Mouse (Mus musculus): ENCODE measurements at regions not wholly inside any gene's neighbourhood (a gene's known extent, or its start where the extent isn't known, plus 50 kb on each side); places are given as distances from the start of the nearest gene placed in this dataset.

- no peak for TF ChIP-seq CTCF (conservative IDR thresholded peaks at IDR 0.05; ENCODE audit: low read length)
- TF ChIP-seq NANOG (IDR thresholded peaks at IDR 0.05; ENCODE audit: borderline replicate concordance, low read length): no peak
- TF ChIP-seq POU5F1 (IDR thresholded peaks at IDR 0.05; ENCODE audit: borderline replicate concordance, low read length): 0 out of 2 replicates have a peak, but pooled peaks have one; percentile 11
Observed at GRCm38 (mm10) chr1:185098975-185099958, 99.9 kb upstream of the Mark1 start.
